Mouse (Mus musculus) liver, postnatal 0 days (tissue): ENCODE measurements around the gene Nos2. TPM values are rescaled to one million over a fixed set of nuclear protein-coding genes. Genes with fewer than 3 reads are reported as not detected.
"Not testable (repeated sequence)": the region's sequence is repeated elsewhere in the genome, so short reads cannot be mapped to it uniquely, and the experiment has no call there.

Experiments
- ATAC-seq: fragments of 200-750 bp; cut with Nextera tagmentation; 2 replicates; pipeline ENCODE4 v1.8.0; 2017; ENCODE audit warnings: mild to moderate bottlenecking, moderate library complexity
- DNase-seq: peaks from one replicate; pipeline ENCODE4 v3.0.0-alpha.2; 2016
- H3K27ac ChIP-seq: fragments of 300-500 bp; sonication (generic); 2 replicates; pipeline ENCODE4 v1.5.1; 2014; ENCODE audit warnings: antibody characterized with exemption, moderate library complexity, mild to moderate bottlenecking, low read depth
- H3K27me3 ChIP-seq: fragments of 300-500 bp; sonication (generic); 2 replicates; pipeline ENCODE4 v1.6.1; 2014; ENCODE audit warnings: low read length, control low read depth, mixed read lengths; ENCODE audit not compliant: insufficient read depth
- H3K36me3 ChIP-seq: fragments of 300-500 bp; sonication (generic); replicated peaks from 2 replicates; pipeline ENCODE4 v1.6.1; 2014; ENCODE audit warnings: mild to moderate bottlenecking, control low read depth, low read length, moderate library complexity, mixed read lengths; ENCODE audit not compliant: insufficient read depth
- H3K4me1 ChIP-seq: fragments of 300-500 bp; sonication (generic); 2 replicates; pipeline ENCODE4 v1.6.1; 2014; ENCODE audit warnings: antibody characterized with exemption, mild to moderate bottlenecking, control low read depth; ENCODE audit not compliant: insufficient read depth
- H3K4me2 ChIP-seq: fragments of 300-500 bp; sonication (generic); 2 replicates; pipeline ENCODE4 v1.6.1; 2014; ENCODE audit warnings: low read depth, mild to moderate bottlenecking, low read length, moderate library complexity, mixed read lengths
- H3K4me3 ChIP-seq: fragments of 300-500 bp; sonication (generic); 2 replicates; pipeline ENCODE4 v1.5.1; 2014; ENCODE audit warnings: low read depth, low read length
- H3K9ac ChIP-seq: fragments of 300-500 bp; sonication (generic); replicated peaks from 2 replicates; pipeline ENCODE4 v1.6.1; 2014; ENCODE audit warnings: mild to moderate bottlenecking, moderate library complexity
- H3K9me3 ChIP-seq: fragments of 300-500 bp; sonication (generic); 2 replicates; pipeline ENCODE4 v1.6.1; 2016; ENCODE audit warnings: mild to moderate bottlenecking, control low read depth, low read length, mixed read lengths
- CTCF ChIP-seq: sonication (generic); IDR thresholded peaks from 2 replicates; pipeline ENCODE4 v1.5.1; 2016; ENCODE audit warnings: antibody characterized with exemption, low read depth
- EP300 ChIP-seq: IDR thresholded peaks from 2 replicates; pipeline ENCODE4 v1.6.1; 2016; ENCODE audit warnings: antibody characterized with exemption, low read depth, mild to moderate bottlenecking
- WGBS: fragments of 180-500 bp; shearing (Covaris S2); extraction: QIAGEN DNeasy Blood & Tissue Kit; methylation state at CpG from one replicate; pipeline ENCODE4 v1.1.7; 2014; ENCODE audit not compliant: insufficient replicate concordance; 5-methylcytosine and 5-hydroxymethylcytosine counted together
- polyA plus RNA-seq: library from polyadenylated mRNA; unstranded; fragments of >200 nt; fragmentation: Nextera tagmentation; extraction: Ambion mirVana; gene quantifications from 2 replicates; pipeline ENCODE4 v1.2.1, GENCODE M21; 2015

Gene Nos2
- polyA plus RNA-seq, 1 experiment from 2014 or later: not detected

- 14% methylated on average over 12 of the region's 12 CpGs for WGBS
- peak overlapping the region; percentile 73 for H3K9ac ChIP-seq
These were observed 62.1 kb downstream of the Nos2 start for GRCm38 (mm10) chr11:78982513-78983291.

DNA sequence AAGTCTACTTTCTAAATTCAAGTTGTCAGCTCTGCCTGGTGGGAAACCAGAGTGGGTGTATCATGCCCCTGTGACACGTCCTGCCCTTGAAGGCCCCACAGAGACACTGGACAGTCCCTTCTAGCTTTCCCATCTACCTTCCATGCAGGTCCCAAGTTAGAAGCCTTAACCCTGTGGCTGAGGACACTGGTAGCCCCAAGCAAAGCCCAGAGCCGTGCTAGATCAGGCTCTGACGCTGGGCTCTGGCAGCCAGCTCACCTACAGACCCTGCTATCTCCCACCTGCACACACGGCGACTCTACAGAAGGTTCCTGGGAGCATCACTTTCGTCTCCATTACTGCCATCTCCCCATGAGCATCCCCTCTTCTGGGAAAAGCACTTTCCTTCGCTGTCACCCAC lies 63.0 kb downstream of the Nos2 start:
- Histone ChIP-seq H3K27ac (peak overlapping the region; percentile 94), H3K27me3 (no peaks in the 10 kb centered on the region), H3K4me2 (peak overlapping the region; percentile 73), H3K4me1 (peaks cover 43% of the 10 kb centered on the region), H3K9ac (peak overlapping the region; percentile 73), H3K4me3 (peak overlapping the region; percentile 69), H3K36me3 (peaks cover 2% of the 10 kb centered on the region), H3K9me3 (no peaks in the 10 kb centered on the region)
- ATAC-seq (no peak), DNase-seq (no peak)
- WGBS: 36% methylated on average over 7 of the region's 7 CpGs
- TF ChIP-seq EP300: no peak
- TF ChIP-seq CTCF: no peak

More at GRCm38 (mm10) chr11:78982513-78983291, 62.1 kb downstream of the Nos2 start:
- DNase-seq (peak; percentile 47), ATAC-seq (peak; percentile 37)
- Histone ChIP-seq H3K27me3 (no peaks in the 10 kb centered on the region), H3K27ac (peak overlapping the region; percentile 94), H3K4me1 (peaks cover 48% of the 10 kb centered on the region), H3K9me3 (no peaks in the 10 kb centered on the region), H3K4me2 (peak overlapping the region; percentile 73), H3K36me3 (peaks cover 8% of the 10 kb centered on the region), H3K4me3 (peak overlapping the region; percentile 69)
- TF ChIP-seq EP300 (no peak), CTCF (no peak)

DNA sequence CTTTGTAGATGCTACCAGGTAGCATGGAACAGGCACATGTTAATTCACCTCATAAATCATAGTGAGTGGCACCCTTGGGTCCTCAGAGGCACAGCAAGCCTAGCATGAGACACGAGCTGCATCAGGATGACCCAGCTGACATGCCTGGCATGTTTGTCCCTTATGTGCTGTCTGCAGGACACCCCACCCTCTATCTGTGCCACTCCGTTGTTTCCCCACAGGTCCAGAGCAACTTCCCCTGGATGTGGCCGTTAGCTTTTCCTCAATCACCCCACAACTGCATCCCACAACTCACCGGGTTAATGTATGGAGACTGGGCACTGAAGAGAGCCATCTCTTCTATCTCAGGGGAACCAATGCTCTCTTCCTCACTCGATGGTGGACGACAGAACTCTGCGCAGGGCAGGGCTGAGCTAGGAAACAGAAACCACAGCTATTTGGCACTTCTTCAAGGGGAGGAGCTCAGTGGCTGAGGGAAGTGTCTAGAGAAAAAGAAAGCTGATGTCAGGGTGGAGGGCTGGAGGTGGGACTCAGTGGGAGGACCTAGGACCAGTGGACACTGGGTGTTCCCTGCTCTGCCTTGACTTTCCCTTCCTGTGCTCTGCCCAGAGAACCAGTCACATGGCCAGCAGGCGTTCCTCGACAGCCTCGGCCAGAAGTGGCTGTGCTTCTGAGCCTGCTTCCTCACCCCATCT lies 64.0 kb downstream of the Nos2 start, which contains the start of gene Lgals9:
Gene Lgals9 (minus strand): TSS at position 464 of the 695 bp plus-strand sequence.
- peak within 1 kb of the TSS; percentile 69 for H3K4me3 ChIP-seq
- DNase-seq: peak; percentile 84
- no peaks in the 10 kb centered on the region for H3K27me3 ChIP-seq
- H3K9ac ChIP-seq: peak within 1 kb of the TSS; percentile 73
- TF ChIP-seq EP300 (no peak), CTCF (no peak)
- H3K4me2 ChIP-seq: peak within 1 kb of the TSS; percentile 73
- peak within 1 kb of the TSS; percentile 94 for H3K27ac ChIP-seq
- ATAC-seq: peak; percentile 60
- H3K4me1 ChIP-seq: peaks cover 41% of the 10 kb centered on the region
- 6% methylated on average over 10 of the region's 10 CpGs for WGBS
- no peaks in the 10 kb centered on the region for H3K9me3 ChIP-seq
- H3K36me3 ChIP-seq: no peaks in the 10 kb centered on the region

- Histone ChIP-seq H3K4me2 (peak overlapping the region; percentile 73), H3K9ac (0 out of 2 replicates have a peak overlapping the region, but pooled peaks have one; percentile 73), H3K27me3 (no peaks in the 10 kb centered on the region), H3K4me1 (peaks cover 32% of the 10 kb centered on the region), H3K4me3 (peak overlapping the region; percentile 69; the same call in 1 of the 2 replicates), H3K27ac (peak overlapping the region; percentile 94), H3K9me3 (no peaks in the 10 kb centered on the region), H3K36me3 (no peaks in the 10 kb centered on the region)
- DNase-seq (no peak), ATAC-seq (no peak)
- TF ChIP-seq EP300 (no peak), CTCF (no peak)
These were observed 64.9 kb downstream of the Nos2 start for GRCm38 (mm10) chr11:78985505-78985904.

GRCm38 (mm10) chr11:78986311-78987002 lies 65.9 kb downstream of the Nos2 start:
- H3K9me3 ChIP-seq: no peaks in the 10 kb centered on the region
- 71% methylated on average over 10 of the region's 10 CpGs for WGBS
- no peaks in the 10 kb centered on the region for H3K36me3 ChIP-seq
- no peak overlapping the region for H3K4me3 ChIP-seq
- DNase-seq: no peak
- ATAC-seq: no peak
- no peak overlapping the region for H3K4me2 ChIP-seq
- H3K27ac ChIP-seq: no peak overlapping the region
- peaks cover 28% of the 10 kb centered on the region for H3K4me1 ChIP-seq
- TF ChIP-seq EP300 (no peak), CTCF (no peak)
- H3K27me3 ChIP-seq: no peaks in the 10 kb centered on the region
- H3K9ac ChIP-seq: no peak overlapping the region

- H3K4me1 ChIP-seq, ATAC-seq, H3K27ac ChIP-seq, H3K9ac ChIP-seq, DNase-seq, H3K4me2 ChIP-seq, H3K9me3 ChIP-seq, H3K27me3 ChIP-seq, H3K4me3 ChIP-seq, H3K36me3 ChIP-seq: not testable (repeated sequence)
- WGBS: 81% methylated on average over 11 of the region's 11 CpGs
These were observed 68.6 kb downstream of the Nos2 start for GRCm38 (mm10) chr11:78989206-78989605.
